Mouse (Mus musculus) olfactory bulb, adult 2 months (tissue): Measurements from ENCODE around the gene Ankrd33b.

ENCODE experiments used
- CTCF ChIP-seq: fragments of 200-500 bp; IDR thresholded peaks from 2 replicates; pipeline ENCODE4 v1.5.1; 2012; ENCODE audit warnings: low read depth, mild to moderate bottlenecking, low read length, moderate library complexity; ENCODE audit not compliant: insufficient read depth
- POLR2A ChIP-seq: fragments of 200-500 bp; IDR thresholded peaks from 2 replicates; pipeline ENCODE4 v1.6.1; 2012; ENCODE audit warnings: mild to moderate bottlenecking, low read depth, low read length, moderate library complexity; ENCODE audit not compliant: insufficient read depth

- no peak for TF ChIP-seq CTCF
- no peak for TF ChIP-seq POLR2A
Observed at GRCm38 (mm10) chr15:31396755-31397154, 29.2 kb upstream of the Ankrd33b start.
